Mouse (Mus musculus): Measurements from ENCODE around the gene Slc8b1.

- TF ChIP-seq POLR2A (IDR thresholded peaks at IDR 0.05; ENCODE audit: insufficient read length, low read depth) (no peak), POLR2AphosphoS2 (IDR thresholded peaks at IDR 0.05; ENCODE audit: insufficient read length, low read depth) (peak; percentile 51)
Measured at GRCm38 (mm10) chr5:120577935-120578441, 67.0 kb downstream of the Slc8b1 start.
